Mouse (Mus musculus) liver, adult 2 months (tissue): ENCODE data around the gene Mterf4.

ENCODE experiments used
- CTCF ChIP-seq: fragments of 200-500 bp; IDR thresholded peaks from 2 replicates; pipeline ENCODE4 v1.5.1; 2011; ENCODE audit warnings: low read depth, low read length, control low read depth
- POLR2A ChIP-seq: fragments of 200-500 bp; IDR thresholded peaks from 2 replicates; pipeline ENCODE4 v1.6.1; 2011; ENCODE audit warnings: low read length, control low read depth; ENCODE audit not compliant: insufficient read depth; ENCODE audit errors: extremely low read depth

- TF ChIP-seq POLR2A (no peak), CTCF (no peak)
Observed at GRCm38 (mm10) chr1:93257560-93257959, 48.2 kb downstream of the Mterf4 start.
